Mouse (Mus musculus): ENCODE measurements around the gene Slc35a2.
"Not testable (repeated sequence)": the region's sequence is repeated elsewhere in the genome, so short reads cannot be mapped to it uniquely, and the experiment has no call there.

The Slc35a2 gene

GRCm38 (mm10) chrX:7904441-7904840 is 20.6 kb downstream of the Slc35a2 start:
- DNase-seq (ENCODE audit: extremely low spot score, low read depth, low spot score), result no peak

- no peak for DNase-seq (ENCODE audit: extremely low spot score, low read depth, low spot score)
Observed at GRCm38 (mm10) chrX:7907735-7908134, 23.9 kb downstream of the Slc35a2 start, which contains the start of gene Gm10491. Gm10491 (minus strand) TSS chrX:7907835.

GRCm38 (mm10) chrX:7909242-7909641 is 25.4 kb downstream of the Slc35a2 start, which contains the start of gene Gm10490:
Gm10490 (plus strand) TSS chrX:7909542.
- DNase-seq (ENCODE audit: extremely low spot score, low read depth, low spot score), result not testable (repeated sequence)

GRCm38 (mm10) chrX:7910473-7910872 is 26.6 kb downstream of the Slc35a2 start:
- DNase-seq (ENCODE audit: extremely low spot score, low read depth, low spot score), result no peak

- DNase-seq (ENCODE audit: extremely low spot score, low read depth, low spot score), result not testable (repeated sequence)
Observed at GRCm38 (mm10) chrX:7915669-7916068, 31.8 kb downstream of the Slc35a2 start.

GRCm38 (mm10) chrX:7917960-7918359 is 34.1 kb downstream of the Slc35a2 start:
- DNase-seq (ENCODE audit: extremely low spot score, low read depth, low spot score), result not testable (repeated sequence)

GRCm38 (mm10) chrX:7919601-7920383 is 36.0 kb downstream of the Slc35a2 start, which contains the start of gene Pcsk1n:
Pcsk1n (plus strand) TSS chrX:7919822.
- no peak for DNase-seq (ENCODE audit: extremely low spot score, low read depth, low spot score)

GRCm38 (mm10) chrX:7922032-7922431 is 38.2 kb downstream of the Slc35a2 start:
- no peak for DNase-seq (ENCODE audit: extremely low spot score, low read depth, low spot score)

- no peak for DNase-seq (ENCODE audit: extremely low spot score, low read depth, low spot score)
Observed at GRCm38 (mm10) chrX:7926266-7926665, 42.4 kb downstream of the Slc35a2 start.

- no peak for DNase-seq (ENCODE audit: extremely low spot score, low read depth, low spot score)
Observed at GRCm38 (mm10) chrX:7927116-7927515, 43.3 kb downstream of the Slc35a2 start.

- no peak for DNase-seq (ENCODE audit: extremely low spot score, low read depth, low spot score)
Observed at GRCm38 (mm10) chrX:7928270-7928790, 44.5 kb downstream of the Slc35a2 start, which contains the start of gene Eras. Eras (minus strand) TSS chrX:7928607.

- DNase-seq (ENCODE audit: extremely low spot score, low read depth, low spot score), result no peak
Observed at GRCm38 (mm10) chrX:7936874-7937273, 53.0 kb downstream of the Slc35a2 start.

- no peak for DNase-seq (ENCODE audit: extremely low spot score, low read depth, low spot score)
Observed at GRCm38 (mm10) chrX:7937667-7938066, 53.8 kb downstream of the Slc35a2 start.
